Mouse (Mus musculus) embryo, embryonic 11.5 days (tissue): ENCODE measurements around the gene Clec2e.

ENCODE experiments used
- DNase-seq: peaks from one replicate; pipeline ENCODE4 v3.0.0-alpha.2; 2012; ENCODE audit warnings: low read depth, low spot score

Clec2e gene

GRCm38 (mm10) chr6:129058013-129058412 is 42.7 kb downstream of the Clec2e start:
- no peak for DNase-seq

GRCm38 (mm10) chr6:129056237-129056636 is 44.5 kb downstream of the Clec2e start:
- no peak for DNase-seq

GRCm38 (mm10) chr6:129051731-129052130 is 49.0 kb downstream of the Clec2e start:
- DNase-seq = no peak

- no peak for DNase-seq
Measured at GRCm38 (mm10) chr6:129051086-129051485, 49.6 kb downstream of the Clec2e start.

- DNase-seq = no peak
Measured at GRCm38 (mm10) chr6:129049596-129050251, 51.0 kb downstream of the Clec2e start.

GRCm38 (mm10) chr6:129048857-129049473 is 51.7 kb downstream of the Clec2e start:
- DNase-seq = no peak

- no peak for DNase-seq
Measured at GRCm38 (mm10) chr6:129048381-129048780, 52.3 kb downstream of the Clec2e start.

- DNase-seq = no peak
Measured at GRCm38 (mm10) chr6:129045601-129046000, 55.1 kb downstream of the Clec2e start, which contains the start of gene Klrb1f. TSS of gene Klrb1f (plus strand) at chr6:129045901.

- DNase-seq = no peak
Measured at GRCm38 (mm10) chr6:129042470-129042869, 58.2 kb downstream of the Clec2e start.
